Mouse (Mus musculus): ENCODE measurements around the gene Ipo11. TPM values are rescaled to one million over a fixed set of nuclear protein-coding genes. Genes with fewer than 3 reads are reported as not detected.

The Ipo11 gene
- polyA plus RNA-seq (2016; fragmentation: Nextera tagmentation; extraction: Ambion mirVana): 52.9 and 55.9 TPM in 2 replicates

DNA sequence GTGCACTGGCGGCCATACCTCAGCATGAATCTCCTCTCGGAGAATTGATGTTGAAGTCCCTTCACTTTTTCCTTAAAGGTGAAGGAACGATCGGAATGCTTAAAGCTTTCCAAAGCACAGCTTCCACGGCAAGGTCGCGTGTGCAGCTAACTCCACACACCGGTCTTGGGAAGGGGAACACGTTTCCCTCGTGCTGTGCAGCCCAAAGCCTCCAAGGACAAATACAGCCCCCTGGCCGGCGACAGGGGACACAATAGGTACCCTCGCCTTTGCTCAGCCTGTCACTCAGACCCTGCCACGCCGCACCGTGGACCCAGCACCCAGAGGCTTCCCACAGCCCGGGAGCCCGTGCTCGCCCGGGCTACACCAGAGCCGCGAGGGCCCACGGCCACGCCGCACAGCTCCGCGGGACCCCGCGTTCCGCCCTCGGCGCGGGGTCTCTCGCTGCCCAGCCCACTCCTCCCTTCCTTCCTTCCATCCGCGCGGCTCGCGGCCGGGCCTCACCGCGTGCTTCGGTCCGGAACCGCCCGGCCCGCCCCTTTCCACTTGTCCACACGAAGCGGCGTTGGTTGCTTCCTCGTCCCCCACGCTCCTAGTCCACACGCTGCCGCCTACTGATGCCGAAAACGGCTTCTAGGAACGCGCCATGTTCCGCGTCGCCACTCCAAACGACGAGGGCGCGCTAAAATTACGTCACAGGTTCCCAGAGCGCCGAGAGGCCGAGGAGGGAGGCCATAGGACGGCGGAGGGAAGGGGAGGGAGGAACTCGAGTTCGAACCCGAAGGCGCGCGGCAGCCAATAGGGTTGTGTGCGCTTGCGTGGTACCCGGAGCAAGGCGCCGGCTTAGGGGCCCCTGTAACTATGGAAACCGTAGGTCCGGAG is at the start of gene Ipo11:
Ipo11 (minus strand) TSS at position 703 of the 882 bp plus-strand sequence.
- peak within 1 kb of the TSS; percentile 73 for H3K4me2 ChIP-seq (replicated peaks)
- H3K4me3 ChIP-seq: peak within 1 kb of the TSS; percentile 100
- no peaks in the 10 kb centered on the region for H3K27me3 ChIP-seq (replicated peaks)
- H3K9me3 ChIP-seq: no peaks in the 10 kb centered on the region
- H3K36me3 ChIP-seq: no peaks in the 10 kb centered on the region
- under 1% methylated on average over 84 of the region's 84 CpGs for WGBS
- ATAC-seq (ENCODE audit: low FRiP score, low read depth): peak; percentile 98
- H3K4me1 ChIP-seq: peaks cover 5% of the 10 kb centered on the region; the same call in 1 of the 2 replicates
- peak within 1 kb of the TSS; percentile 89 for H3K9ac ChIP-seq
- H3K27ac ChIP-seq: peak within 1 kb of the TSS; percentile 43; the same call in 1 of the 2 replicates

DNA sequence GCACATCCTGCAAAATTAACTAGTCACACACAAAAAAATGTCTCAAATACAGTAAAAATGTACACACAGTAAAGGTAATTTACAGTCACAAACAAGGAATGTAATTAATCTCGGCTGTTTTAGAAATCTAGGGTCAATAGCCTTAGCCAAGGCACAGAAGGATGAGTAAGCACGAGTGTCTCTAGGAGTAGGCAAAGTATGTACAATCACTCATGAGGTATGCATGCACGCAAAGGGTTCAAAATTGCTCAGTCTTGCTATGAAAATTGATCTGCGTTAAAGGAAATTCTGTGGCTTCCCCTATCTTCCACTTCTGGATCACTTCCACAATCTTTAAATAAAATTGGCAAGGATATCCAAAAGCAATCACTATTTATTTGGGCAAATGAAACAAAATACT is 24.7 kb upstream of the Ipo11 start:
- Histone ChIP-seq H3K27me3 (replicated peaks) (no peaks in the 10 kb centered on the region), H3K27ac (no peak overlapping the region), H3K4me2 (replicated peaks) (no peak overlapping the region), H3K36me3 (peaks cover 42% of the 10 kb centered on the region), H3K4me3 (no peak overlapping the region), H3K4me1 (no peaks in the 10 kb centered on the region), H3K9ac (no peak overlapping the region), H3K9me3 (no peaks in the 10 kb centered on the region)
- WGBS: 93% methylated on average over 4 of the region's 4 CpGs
- ATAC-seq (ENCODE audit: low FRiP score, low read depth): no peak

DNA sequence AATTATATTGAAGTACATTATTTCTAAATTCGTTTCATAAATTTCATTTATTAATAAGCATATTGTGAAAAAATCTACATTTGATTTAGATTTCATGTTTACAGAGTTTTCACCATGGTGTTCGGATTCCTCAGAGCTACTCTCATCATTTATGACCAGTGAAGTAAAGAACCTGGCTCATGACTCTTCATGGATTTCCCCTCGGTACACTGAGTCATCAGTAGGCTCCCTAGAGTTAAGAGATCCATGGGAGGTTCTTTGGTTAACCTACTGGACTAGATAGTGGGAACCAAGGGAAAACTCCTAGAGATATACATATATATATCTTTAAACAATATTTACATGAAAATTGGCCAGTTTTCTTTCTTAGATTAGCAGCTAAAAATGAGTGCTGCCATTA is 23.8 kb upstream of the Ipo11 start:
- no peak for ATAC-seq (ENCODE audit: low FRiP score, low read depth)
- H3K36me3 ChIP-seq: peaks cover 44% of the 10 kb centered on the region
- WGBS: 87% methylated on average over 3 of the region's 3 CpGs

DNA sequence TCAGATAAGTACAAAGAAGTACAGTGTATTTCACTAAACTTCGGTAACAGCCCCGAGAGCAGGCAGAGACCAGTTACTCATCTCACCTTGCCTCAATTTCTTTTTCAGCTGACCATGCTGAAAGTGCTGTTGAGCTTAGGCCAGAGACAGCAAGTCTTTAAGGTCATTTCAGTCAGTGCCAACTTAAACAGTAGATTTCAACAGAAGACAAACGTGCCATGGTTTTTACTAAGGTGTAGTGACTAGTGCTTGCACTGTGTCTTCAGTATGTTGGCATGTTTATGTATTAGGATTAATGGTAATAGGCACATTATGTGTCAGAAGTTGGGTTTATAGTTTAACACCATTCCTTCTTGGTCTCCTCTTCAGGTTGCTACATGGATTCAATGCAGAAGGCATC is 21.5 kb upstream of the Ipo11 start:
- peaks cover 46% of the 10 kb centered on the region for H3K36me3 ChIP-seq
- H3K27ac ChIP-seq: no peak overlapping the region
- no peak for ATAC-seq (ENCODE audit: low FRiP score, low read depth)
- H3K27me3 ChIP-seq (replicated peaks): no peaks in the 10 kb centered on the region
- H3K4me1 ChIP-seq: no peaks in the 10 kb centered on the region
- no peak overlapping the region for H3K4me3 ChIP-seq
- H3K9ac ChIP-seq: no peak overlapping the region
- H3K4me2 ChIP-seq (replicated peaks): no peak overlapping the region
- no peaks in the 10 kb centered on the region for H3K9me3 ChIP-seq
- 90% methylated on average over 3 of the region's 3 CpGs for WGBS

More for the DNA sequence above, 23.8 kb upstream of the Ipo11 start:
- no peak overlapping the region for H3K27ac ChIP-seq
- no peak overlapping the region for H3K9ac ChIP-seq
- no peaks in the 10 kb centered on the region for H3K27me3 ChIP-seq (replicated peaks)
- H3K4me3 ChIP-seq: no peak overlapping the region
- H3K4me2 ChIP-seq (replicated peaks): no peak overlapping the region
- H3K9me3 ChIP-seq: no peaks in the 10 kb centered on the region
- no peaks in the 10 kb centered on the region for H3K4me1 ChIP-seq

DNA sequence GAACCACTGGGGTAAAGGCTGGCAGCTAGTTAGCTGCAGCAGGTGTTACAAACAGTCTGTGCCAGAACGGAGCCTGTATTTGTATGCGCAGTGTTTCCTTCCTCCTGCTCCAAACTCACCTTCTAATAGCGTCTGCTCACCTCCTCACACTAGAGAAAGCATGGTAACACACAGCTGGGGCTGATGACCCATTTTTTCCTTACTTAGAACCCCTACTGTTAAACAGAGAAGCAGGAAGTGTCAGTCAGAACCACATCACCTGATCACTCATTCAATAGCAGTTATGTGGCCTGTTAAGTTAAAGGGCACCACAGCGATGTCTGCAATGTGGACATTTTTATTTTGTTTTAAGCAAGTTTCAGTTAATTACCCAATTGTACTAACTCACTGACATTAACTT is 20.8 kb upstream of the Ipo11 start:
- H3K4me3 ChIP-seq: no peak overlapping the region
- H3K27me3 ChIP-seq (replicated peaks): no peaks in the 10 kb centered on the region
- peaks cover 45% of the 10 kb centered on the region for H3K36me3 ChIP-seq
- no peak overlapping the region for H3K9ac ChIP-seq
- H3K4me1 ChIP-seq: no peaks in the 10 kb centered on the region
- ATAC-seq (ENCODE audit: low FRiP score, low read depth): no peak
- WGBS: 92% methylated on average over 4 of the region's 4 CpGs
- no peak overlapping the region for H3K27ac ChIP-seq
- H3K4me2 ChIP-seq (replicated peaks): no peak overlapping the region
- H3K9me3 ChIP-seq: no peaks in the 10 kb centered on the region

DNA sequence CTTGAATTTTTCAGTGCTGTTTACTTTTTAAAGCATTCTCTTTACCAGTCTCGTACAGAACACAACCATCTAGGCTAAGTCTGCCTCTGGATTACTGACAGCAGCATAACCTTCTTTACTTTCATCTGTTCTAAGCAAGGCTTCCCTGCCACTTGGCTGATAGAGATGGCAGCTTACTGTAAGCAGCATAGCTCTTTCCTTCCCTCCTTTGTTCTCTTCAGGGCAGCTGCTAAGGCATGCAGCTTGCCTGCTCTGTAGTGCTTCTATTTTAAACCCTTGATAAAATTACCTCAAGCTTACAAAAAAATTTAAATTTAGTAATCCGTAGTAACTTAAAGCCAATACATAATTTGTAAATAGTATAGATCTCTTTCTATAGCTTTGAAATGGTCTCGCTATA is 18.1 kb upstream of the Ipo11 start:
- ATAC-seq (ENCODE audit: low FRiP score, low read depth): no peak
- WGBS: 91% methylated on average over 3 of the region's 3 CpGs
- H3K27ac ChIP-seq: no peak overlapping the region
- H3K9me3 ChIP-seq: no peaks in the 10 kb centered on the region
- H3K4me1 ChIP-seq: no peaks in the 10 kb centered on the region
- no peak overlapping the region for H3K4me3 ChIP-seq
- no peak overlapping the region for H3K4me2 ChIP-seq (replicated peaks)
- H3K27me3 ChIP-seq (replicated peaks): no peaks in the 10 kb centered on the region
- H3K9ac ChIP-seq: no peak overlapping the region
- peaks cover 55% of the 10 kb centered on the region for H3K36me3 ChIP-seq

DNA sequence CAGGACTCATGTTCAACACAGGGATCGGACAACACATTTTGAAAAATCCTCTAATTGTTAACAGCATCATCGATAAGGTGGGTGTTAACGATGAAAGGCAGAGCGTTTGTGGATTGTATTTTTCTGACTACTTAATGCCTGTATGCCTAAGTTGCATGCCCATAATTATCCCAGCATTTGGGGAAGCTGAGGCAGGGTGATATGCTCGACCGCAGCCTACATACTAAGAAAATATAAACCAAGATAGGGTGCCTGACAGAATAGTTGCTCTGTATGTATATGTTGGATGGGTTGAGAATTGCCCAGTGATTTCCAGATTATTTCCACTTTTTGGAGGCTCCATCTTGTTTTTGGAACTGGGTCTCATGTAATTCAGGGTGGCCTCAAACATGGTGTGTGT is 10.8 kb upstream of the Ipo11 start:
- peak overlapping the region; percentile 80 for H3K9ac ChIP-seq
- peaks cover 22% of the 10 kb centered on the region for H3K36me3 ChIP-seq
- no peak for ATAC-seq (ENCODE audit: low FRiP score, low read depth)
- no peaks in the 10 kb centered on the region for H3K27me3 ChIP-seq (replicated peaks)
- H3K27ac ChIP-seq: no peak overlapping the region
- H3K4me1 ChIP-seq: peaks cover 11% of the 10 kb centered on the region
- H3K9me3 ChIP-seq: no peaks in the 10 kb centered on the region
- 8% methylated on average over 6 of the region's 6 CpGs for WGBS
- peak overlapping the region; percentile 65 for H3K4me2 ChIP-seq (replicated peaks)
- peak overlapping the region; percentile 70 for H3K4me3 ChIP-seq

DNA sequence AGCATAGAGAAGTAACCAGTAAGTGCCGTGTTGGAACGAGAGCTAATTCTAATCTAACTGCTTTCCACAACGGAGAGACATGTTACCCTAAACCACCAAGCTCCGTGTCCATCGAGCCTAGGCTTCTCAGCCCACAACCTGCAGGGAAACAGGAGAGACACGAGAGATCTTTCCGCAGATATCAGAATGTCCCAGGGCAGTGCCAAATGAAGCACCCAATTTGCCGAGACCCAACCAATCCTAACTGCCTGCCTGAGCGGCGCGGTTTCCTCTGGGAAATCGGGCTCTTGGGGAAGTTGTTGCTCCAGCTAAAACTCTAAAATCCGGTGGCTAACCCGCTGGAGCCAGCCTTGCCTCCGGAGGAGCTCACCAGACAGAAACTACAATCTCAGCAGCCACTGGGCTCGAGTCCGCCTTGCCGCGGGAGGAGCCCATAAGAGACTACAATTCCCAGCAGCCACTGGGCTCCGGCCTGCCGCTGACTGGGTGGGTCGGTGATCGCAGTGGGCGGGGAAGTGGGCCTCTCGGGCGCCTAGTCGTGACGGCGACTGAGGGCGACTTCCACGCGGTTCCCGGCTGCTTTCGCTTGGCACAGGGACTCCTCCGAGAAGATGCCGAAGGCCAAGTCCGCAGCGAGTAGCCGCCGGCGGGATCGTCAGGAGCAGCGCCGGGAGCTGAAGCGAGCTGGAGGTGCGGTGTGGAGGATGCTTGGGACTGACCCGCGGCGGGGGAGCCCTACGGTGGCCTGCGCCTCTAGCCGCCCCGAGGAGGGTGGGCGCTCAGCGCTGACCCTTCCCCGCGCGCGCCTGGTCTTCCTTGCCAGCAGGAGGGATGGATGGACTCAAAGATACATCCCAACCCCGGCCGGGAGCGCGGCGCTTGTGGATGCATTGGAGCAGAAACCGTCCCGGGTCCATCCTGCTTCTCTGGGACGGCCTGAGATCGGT is 10.1 kb upstream of the Ipo11 start, which contains the start of gene Dimt1:
Dimt1 (plus strand) TSS at position 534 of the 947 bp plus-strand sequence.
- Histone ChIP-seq H3K4me2 (replicated peaks) (peak within 1 kb of the TSS; percentile 65), H3K9me3 (no peaks in the 10 kb centered on the region), H3K27ac (peak within 1 kb of the TSS; percentile 54), H3K27me3 (replicated peaks) (no peaks in the 10 kb centered on the region), H3K4me1 (peaks cover 11% of the 10 kb centered on the region), H3K4me3 (peak within 1 kb of the TSS; percentile 70), H3K9ac (peak within 1 kb of the TSS; percentile 80), H3K36me3 (peaks cover 15% of the 10 kb centered on the region; the same call in 1 of the 2 replicates)
- ATAC-seq (ENCODE audit: low FRiP score, low read depth): peak; percentile 99
- WGBS: under 1% methylated on average over 68 of the region's 68 CpGs

DNA sequence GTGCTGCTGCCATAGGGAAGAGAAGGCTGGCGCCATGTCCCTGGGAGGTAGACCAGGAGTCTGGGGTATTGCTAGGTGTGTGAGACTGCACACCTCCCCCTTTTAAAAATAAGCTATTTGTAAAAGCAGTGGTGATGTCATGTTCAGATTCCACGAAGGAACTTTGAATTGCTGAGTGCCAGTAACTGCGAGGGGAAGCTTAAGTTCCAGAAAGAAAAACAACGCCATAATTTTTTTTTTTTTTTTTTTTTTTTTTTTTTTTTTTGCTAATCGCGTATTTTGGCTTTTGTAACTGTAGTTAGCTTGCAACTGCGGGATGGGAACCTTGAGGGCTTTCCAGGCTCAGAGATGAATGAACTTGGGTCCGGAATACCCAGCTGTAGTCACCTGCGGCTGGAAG is 8.8 kb upstream of the Ipo11 start:
- Histone ChIP-seq H3K27ac (no peak overlapping the region), H3K36me3 (peaks cover 7% of the 10 kb centered on the region; the same call in 1 of the 2 replicates), H3K9me3 (no peaks in the 10 kb centered on the region), H3K4me1 (peaks cover 11% of the 10 kb centered on the region), H3K27me3 (replicated peaks) (no peaks in the 10 kb centered on the region), H3K4me2 (replicated peaks) (no peak overlapping the region), H3K9ac (no peak overlapping the region), H3K4me3 (no peak overlapping the region)
- whole genome bisulfite sequencing: 80% methylated on average over 9 of the region's 9 CpGs
- no peak for ATAC-seq (ENCODE audit: low FRiP score, low read depth)

DNA sequence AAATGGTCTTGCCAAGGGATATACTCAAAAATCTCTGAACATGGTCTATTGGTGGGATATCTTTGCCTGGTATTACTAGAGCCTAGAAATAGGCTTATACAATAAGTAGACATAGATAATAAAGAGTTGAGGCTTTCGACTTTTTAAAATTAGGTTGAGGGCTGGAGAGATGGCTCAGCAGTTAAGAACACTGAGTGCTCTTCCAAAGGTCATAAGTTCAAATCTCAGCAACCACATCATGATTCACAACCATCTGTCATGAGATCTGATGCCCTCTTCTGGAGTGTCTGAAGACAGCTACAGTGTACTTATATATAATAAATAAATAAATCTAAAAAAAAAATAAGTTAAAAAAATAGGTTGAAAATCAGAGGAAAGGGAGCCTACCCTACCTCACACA is 6.0 kb upstream of the Ipo11 start:
- H3K4me1 ChIP-seq: peaks cover 2% of the 10 kb centered on the region; the same call in 1 of the 2 replicates
- H3K27ac ChIP-seq: no peak overlapping the region
- H3K4me2 ChIP-seq (replicated peaks): no peak overlapping the region
- no peaks in the 10 kb centered on the region for H3K9me3 ChIP-seq
- ATAC-seq (ENCODE audit: low FRiP score, low read depth): no peak
- H3K36me3 ChIP-seq: no peaks in the 10 kb centered on the region
- H3K9ac ChIP-seq: no peak overlapping the region
- no peaks in the 10 kb centered on the region for H3K27me3 ChIP-seq (replicated peaks)
- 89% methylated on average over 1 of the region's 1 CpGs for WGBS
- H3K4me3 ChIP-seq: no peak overlapping the region

DNA sequence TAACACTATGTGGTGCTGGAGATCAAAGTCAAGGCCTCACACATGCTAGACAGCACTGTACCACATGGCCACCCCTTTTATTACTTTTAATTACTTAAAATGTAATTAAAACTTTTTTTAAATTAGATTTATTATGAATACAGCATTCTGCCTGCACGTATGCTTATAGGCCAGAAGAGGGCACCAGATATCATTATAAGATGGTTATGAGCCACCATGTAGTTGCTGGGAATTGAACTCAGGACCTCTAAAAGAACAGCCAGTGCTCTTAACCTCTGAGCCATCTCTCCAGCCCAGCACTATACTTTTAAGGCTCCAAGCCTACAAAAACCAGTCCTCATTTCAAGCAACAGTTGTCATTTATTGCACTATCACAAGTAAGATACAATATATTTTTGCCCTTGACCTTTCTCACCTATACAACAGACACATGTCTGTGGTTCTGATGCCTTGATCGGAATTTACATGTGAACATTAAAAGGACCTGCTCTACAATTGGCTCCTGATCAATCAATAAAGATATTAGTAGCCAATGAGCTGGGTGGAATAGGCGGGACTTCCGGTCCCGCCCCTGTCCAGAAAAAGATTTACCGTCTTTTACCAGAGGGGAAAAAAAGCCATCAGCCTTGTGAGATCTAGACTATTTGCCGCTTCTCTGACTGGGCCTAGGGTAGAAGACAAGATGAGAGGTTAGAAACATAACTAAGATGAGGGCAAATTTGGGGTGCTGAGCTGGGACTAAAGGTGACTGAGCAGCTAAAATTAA is 4.6 kb upstream of the Ipo11 start:
- Histone ChIP-seq H3K27ac (no peak overlapping the region), H3K4me3 (no peak overlapping the region), H3K9ac (no peak overlapping the region), H3K4me1 (no peaks in the 10 kb centered on the region), H3K36me3 (no peaks in the 10 kb centered on the region), H3K9me3 (no peaks in the 10 kb centered on the region), H3K4me2 (replicated peaks) (no peak overlapping the region), H3K27me3 (replicated peaks) (no peaks in the 10 kb centered on the region)
- 26% methylated on average over 7 of the region's 7 CpGs for WGBS
- ATAC-seq (ENCODE audit: low FRiP score, low read depth): no peak

Measured in neural tube, embryonic 12.5 days (tissue).